Mouse (Mus musculus) adrenal gland, postnatal 10 days (tissue): ENCODE measurements around the gene Sla2. TPM values are rescaled to one million over a fixed set of nuclear protein-coding genes. Genes with fewer than 3 reads are reported as not detected.
"Not testable (repeated sequence)": the region's sequence is repeated elsewhere in the genome, so short reads cannot be mapped to it uniquely, and the experiment has no call there.

Source experiments
- DNase-seq: peaks from one replicate; pipeline ENCODE4 v3.0.0; 2021; ENCODE audit warnings: mixed read lengths
- total RNA-seq, 2 experiments: library from RNA; stranded (reverse); gene quantifications; 2 replicates each; pipeline ENCODE4 v1.2.3; 2021

Gene Sla2
- total RNA-seq, 2 experiments from 2014 or later, result 0.18 to 0.30 TPM

GRCm38 (mm10) chr2:156839319-156840191, 47.4 kb downstream of the Sla2 start, which contains the start of gene Tgif2:
Gene Tgif2 (plus strand): TSS chr2:156840007.
- DNase-seq, result peak; percentile 83

- no peak for DNase-seq
These were observed 48.2 kb downstream of the Sla2 start for GRCm38 (mm10) chr2:156838839-156839238.

- DNase-seq, result no peak
These were observed 52.7 kb downstream of the Sla2 start for GRCm38 (mm10) chr2:156834336-156834735.

- not testable (repeated sequence) for DNase-seq
These were observed 61.9 kb downstream of the Sla2 start for GRCm38 (mm10) chr2:156825128-156825527.

Other genes starting within 250 kb of the Sla2 start
- 10 to 100 TPM; 67.9 to 90.2 TPM for gene Myl9, start 111.8 kb downstream of the Sla2 start, total RNA-seq
- gene Tgif2, start 47.2 kb downstream of the Sla2 start, total RNA-seq, result 1 to 10 TPM; 8.1 to 9.7 TPM
- 1 to 10 TPM; 2.0 to 4.0 TPM for gene 4930518I15Rik, start 29.2 kb downstream of the Sla2 start, total RNA-seq
- gene Rab5if, start 24.1 kb downstream of the Sla2 start, total RNA-seq, result 100 to 1,000 TPM; 277 to 282 TPM
- 10 to 100 TPM; 51.3 to 59.2 TPM for gene Ndrg3, start 104.9 kb upstream of the Sla2 start, total RNA-seq
- gene Dsn1, start 120.0 kb upstream of the Sla2 start, total RNA-seq, result 10 to 100 TPM in 1 of 2 experiments, 1 to 10 TPM in 1; 9.2 to 12.8 TPM
- gene Soga1, start 192.1 kb upstream of the Sla2 start, total RNA-seq, result 10 to 100 TPM; 30.3 to 35.9 TPM
- not detected for gene Tldc2, start 199.9 kb upstream of the Sla2 start, total RNA-seq
- gene Samhd1, start 248.1 kb upstream of the Sla2 start, total RNA-seq, result 10 to 100 TPM; 26.7 to 31.4 TPM